Mouse (Mus musculus) stomach, postnatal 0 days (tissue): ENCODE results near the gene Ccdc141.

Experiments used
- CTCF ChIP-seq: IDR thresholded peaks from 2 replicates; pipeline ENCODE4 v1.5.1; 2016; ENCODE audit warnings: antibody characterized with exemption, low read depth, mild to moderate bottlenecking, moderate library complexity
- EP300 ChIP-seq: optimal IDR thresholded peaks from 2 replicates; pipeline ENCODE3; 2016; ENCODE audit warnings: antibody characterized with exemption

- TF ChIP-seq EP300: no peak
- TF ChIP-seq CTCF: no peak
Measured at GRCm38 (mm10) chr2:77143536-77143935, 26.9 kb downstream of the Ccdc141 start.
